Mouse (Mus musculus) spleen, embryonic (tissue): Measurements from ENCODE around the gene Rybp.

Source experiments
- CTCF ChIA-PET: fragments of 350-600 bp; sonication (Branson Sonifier 250); formaldehyde crosslinking; loops from one replicate; lab custom pipeline; 2022; lab: Charles Lee

The Rybp gene

GRCm38 (mm10) chr6:100287334-100288015 is at the start of gene Rybp:
TSS of gene Rybp (minus strand) at chr6:100287485.
- CTCF ChIA-PET = no interaction called here

DNA sequence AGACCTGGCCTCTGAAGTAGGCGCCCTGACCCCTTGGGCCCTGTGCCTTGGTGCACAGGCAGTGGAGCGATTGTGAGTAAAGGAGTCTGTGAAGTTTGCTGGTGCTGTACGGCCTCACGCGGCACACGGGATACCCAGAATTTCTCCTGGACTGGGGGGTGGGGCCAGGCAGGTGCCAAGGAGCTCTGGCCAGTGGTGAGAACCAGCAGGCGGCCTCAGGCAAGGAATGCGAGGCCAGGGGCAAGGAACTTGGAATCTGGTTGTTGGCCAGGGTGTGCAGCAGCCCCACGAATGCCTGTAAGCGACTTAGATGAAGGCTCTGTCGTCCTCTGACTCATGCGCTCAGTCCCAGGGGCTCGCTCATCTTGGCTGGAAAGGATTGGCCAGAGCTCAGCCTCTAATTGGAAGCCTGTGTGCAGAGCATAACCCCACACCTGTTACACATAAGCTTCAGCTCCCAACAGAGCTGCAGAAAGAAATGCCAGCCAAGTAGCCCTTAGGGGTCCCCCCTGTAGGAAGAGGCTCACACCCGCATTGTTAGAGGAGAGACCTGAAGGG is 49.4 kb upstream of the Rybp start:
- CTCF ChIA-PET = interaction anchor here (0.5 to 0.6 kb wide), 3 partner anchors 8 to 70 kb away, joined by 3 read pairs; no protein-coding TSS in a partner anchor

DNA sequence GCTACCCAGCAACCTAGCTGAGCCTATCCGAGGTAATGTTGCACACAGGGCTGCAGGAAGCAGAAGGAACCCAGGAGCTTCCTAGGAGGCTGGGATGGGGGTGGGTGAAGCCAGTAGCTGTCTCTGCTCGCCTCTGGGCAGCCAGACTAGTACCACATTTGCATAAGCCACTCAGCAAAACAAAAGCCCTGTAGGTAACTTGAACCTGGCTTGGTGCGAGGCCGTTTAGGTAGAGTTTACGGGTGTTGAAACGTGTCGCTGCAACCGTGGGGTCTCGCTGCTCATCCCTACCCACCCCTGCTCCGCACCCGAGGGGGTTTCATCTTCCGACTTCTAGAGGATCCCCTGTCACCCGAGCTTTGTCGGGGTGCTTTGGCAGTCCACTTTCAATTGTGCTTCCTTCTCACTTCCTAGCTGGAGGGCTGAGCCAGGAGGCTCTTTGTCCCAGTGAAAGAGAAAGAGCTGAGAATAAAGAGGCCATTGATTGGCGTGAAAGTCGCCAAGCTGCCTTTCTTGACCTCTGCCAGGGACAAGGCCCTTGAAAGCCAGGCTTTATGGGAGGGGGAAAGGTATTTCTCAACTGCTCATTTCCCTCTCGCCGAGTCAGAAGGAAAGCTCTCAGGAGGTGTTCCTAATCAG is 48.3 kb upstream of the Rybp start:
- CTCF ChIA-PET = interaction anchor here (0.7 kb wide), 1 partner anchor 168 kb away, joined by 3 read pairs; no protein-coding TSS in a partner anchor

GRCm38 (mm10) chr6:100333745-100334144 is 46.5 kb upstream of the Rybp start:
- CTCF ChIA-PET = no interaction called here

GRCm38 (mm10) chr6:100332479-100332878 is 45.2 kb upstream of the Rybp start:
- CTCF ChIA-PET = interaction anchor here (0.7 kb wide), 1 partner anchor 648 kb away, joined by 5 read pairs; no protein-coding TSS in a partner anchor

DNA sequence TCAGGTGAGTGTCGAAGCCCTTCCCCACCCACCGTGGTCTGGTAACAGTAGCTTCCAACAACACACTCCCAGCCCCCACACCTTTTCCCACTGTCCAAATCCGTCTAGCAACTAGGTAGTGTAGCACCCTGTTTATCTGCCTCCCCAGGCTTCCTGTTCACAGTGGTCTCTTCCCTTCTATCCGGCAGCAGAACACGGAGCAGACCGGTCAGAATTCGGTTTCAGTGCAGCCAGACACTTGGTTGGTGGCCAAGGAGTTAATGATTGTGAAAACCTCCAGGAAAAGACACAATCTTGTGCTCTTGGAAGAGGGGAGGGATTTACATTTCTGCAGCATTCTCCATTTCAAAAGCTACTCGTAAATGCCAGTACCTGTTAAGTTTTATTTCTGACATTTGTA is 44.3 kb upstream of the Rybp start:
- CTCF ChIA-PET = interaction anchor here (0.7 kb wide), 2 partner anchors 110 to 647 kb away, joined by 5 to 8 read pairs; no protein-coding TSS in a partner anchor

GRCm38 (mm10) chr6:100331055-100331454 is 43.8 kb upstream of the Rybp start:
- CTCF ChIA-PET = no interaction called here

DNA sequence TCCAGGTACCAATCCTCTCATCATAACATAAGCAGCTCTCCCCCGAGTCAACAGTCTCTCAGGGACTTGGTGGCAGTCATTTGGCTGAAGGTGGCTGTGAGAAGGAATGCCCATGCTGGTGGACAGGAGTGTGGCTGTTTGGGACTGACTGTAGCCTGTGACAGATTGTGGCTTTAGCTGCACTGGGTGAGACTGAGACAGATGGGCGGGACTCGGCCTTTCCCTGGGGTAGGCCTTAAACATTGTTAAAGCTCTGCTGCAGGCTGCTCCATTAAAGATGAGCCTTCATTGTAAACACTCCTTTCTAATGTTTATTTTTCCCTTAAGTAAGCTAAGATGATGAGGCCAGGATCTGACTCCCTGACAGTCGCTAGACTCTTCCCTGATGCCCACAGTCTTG is 42.3 kb upstream of the Rybp start:
- CTCF ChIA-PET = no interaction called here

DNA sequence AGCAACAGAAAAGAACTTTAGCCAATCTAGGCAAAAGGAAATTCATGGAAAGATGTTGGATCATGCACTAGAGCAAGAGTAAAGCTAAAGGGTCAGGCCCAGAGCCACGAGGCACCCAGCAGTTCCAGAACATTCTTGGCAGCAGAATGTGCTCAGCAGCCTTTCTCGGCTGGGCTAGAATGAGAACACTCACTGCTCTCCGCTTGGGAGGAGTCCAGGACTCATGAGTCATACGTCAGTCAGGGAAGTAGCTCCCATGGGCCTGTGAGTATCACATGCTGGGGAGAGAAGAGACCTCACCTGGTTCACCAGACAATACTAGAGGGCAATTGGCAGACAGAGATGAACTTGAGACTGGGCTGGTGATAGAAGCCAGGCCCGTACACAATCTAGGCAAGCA is 39.8 kb upstream of the Rybp start:
- CTCF ChIA-PET = no interaction called here

GRCm38 (mm10) chr6:100323756-100324430 is 36.6 kb upstream of the Rybp start:
- CTCF ChIA-PET = no interaction called here

- CTCF ChIA-PET = no interaction called here
Observed at GRCm38 (mm10) chr6:100322561-100322960, 35.3 kb upstream of the Rybp start.

DNA sequence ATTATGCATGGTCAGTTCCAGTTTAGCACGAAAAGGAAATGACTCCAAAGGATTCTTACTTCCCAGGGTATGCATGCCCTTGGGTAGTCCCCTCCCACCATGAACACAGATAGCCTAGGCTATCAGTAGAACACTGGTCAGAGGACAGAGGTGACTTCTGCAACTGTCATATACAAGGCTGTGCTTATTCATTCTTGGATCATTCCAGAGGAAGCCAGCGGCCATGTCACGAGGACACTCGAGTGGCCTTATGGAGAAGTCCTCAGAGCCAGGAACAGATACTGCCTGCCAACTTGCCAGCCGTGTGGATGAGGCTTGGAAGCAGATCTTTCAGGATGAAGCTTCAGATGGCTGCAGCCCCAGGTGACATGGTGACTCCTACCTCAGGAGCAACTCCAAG is 34.9 kb upstream of the Rybp start:
- CTCF ChIA-PET = no interaction called here

DNA sequence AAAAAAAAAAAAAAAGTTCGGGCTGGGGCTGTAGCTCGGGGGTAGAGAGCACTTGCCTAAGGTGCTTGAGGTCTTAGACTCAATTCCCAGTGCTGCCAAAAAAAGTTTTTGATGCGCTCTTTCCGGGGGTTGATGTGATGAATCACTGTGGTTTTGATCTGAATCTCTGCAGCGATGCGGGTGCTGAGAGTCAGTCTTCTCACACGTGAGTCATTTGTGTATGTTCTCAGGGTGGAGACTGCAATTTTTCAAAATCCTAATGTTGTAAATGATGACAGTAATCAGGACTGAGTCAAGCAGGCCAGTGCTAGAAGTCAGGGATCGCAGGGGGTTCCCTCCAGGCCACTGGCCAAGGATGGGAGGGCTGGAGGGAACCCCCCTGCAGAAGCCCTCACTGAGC is 26.9 kb upstream of the Rybp start:
- CTCF ChIA-PET = no interaction called here

DNA sequence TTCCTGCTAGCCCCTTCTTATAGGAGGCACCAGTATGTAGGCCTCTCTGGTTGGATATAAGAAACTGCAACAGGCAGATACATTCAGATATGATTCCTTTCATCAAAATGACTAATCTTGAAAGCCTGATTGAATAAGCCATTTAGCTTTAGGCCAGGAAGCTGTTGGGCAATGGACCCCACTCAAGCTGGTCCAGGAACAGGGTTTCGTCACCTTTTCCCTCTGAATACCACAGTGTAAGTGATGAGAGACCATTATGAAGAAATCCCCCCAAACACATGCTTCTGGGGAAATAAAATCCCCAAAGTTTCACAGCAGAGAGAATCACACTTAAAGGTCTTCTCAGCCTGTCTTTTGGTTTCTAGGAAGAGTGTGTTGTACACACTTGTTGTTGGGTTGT is 23.9 kb upstream of the Rybp start:
- CTCF ChIA-PET = interaction anchor here (0.6 kb wide), 1 partner anchor 16 kb away, joined by 3 read pairs; no protein-coding TSS in a partner anchor

DNA sequence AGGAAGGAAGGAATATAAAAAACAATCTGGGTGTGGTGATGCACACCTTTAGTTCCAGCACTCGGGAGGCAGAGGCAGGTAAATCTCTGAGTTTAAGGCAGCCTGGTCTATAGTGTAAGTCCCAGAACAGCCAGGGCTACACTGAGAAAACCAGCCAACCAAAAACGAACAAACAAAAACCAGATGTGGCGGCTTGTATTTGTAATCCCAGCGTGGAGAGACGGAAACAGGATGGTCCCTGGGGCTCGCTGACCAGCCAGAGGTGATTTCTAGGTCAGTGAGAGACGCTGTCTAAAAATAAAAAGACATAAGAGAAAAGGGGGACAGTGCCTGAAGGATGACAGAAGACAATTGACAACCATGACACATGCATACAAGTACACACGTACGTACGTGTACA is 17.5 kb upstream of the Rybp start:
- CTCF ChIA-PET = no interaction called here

- CTCF ChIA-PET = no interaction called here
Observed at GRCm38 (mm10) chr6:100301410-100302108, 14.3 kb upstream of the Rybp start.

DNA sequence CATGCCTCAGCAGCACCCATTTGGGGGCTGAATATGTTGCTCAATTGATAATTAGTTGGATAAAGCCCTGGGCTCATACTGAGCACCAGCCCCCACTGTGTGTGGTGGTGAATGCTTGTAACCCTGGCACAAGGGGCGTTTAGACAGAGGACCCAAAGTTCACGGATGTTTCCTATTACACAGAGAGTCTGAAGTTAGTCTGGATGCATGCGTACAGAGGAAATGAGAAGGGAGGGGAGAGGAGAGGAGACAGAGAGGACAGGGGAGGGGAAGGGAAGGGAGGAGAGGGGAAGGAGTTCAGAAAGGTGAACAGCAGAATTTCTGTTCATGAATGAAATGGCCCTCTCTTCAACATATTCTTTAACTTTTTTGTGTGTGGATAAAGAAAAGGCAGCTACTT is 13.5 kb upstream of the Rybp start:
- CTCF ChIA-PET = no interaction called here

- CTCF ChIA-PET = no interaction called here
Observed at GRCm38 (mm10) chr6:100298945-100299344, 11.7 kb upstream of the Rybp start.

GRCm38 (mm10) chr6:100297536-100297935 is 10.3 kb upstream of the Rybp start:
- CTCF ChIA-PET = interaction anchor here (0.6 to 0.7 kb wide), 2 partner anchors 9 to 213 kb away, joined by 5 to 7 read pairs; no protein-coding TSS in a partner anchor

DNA sequence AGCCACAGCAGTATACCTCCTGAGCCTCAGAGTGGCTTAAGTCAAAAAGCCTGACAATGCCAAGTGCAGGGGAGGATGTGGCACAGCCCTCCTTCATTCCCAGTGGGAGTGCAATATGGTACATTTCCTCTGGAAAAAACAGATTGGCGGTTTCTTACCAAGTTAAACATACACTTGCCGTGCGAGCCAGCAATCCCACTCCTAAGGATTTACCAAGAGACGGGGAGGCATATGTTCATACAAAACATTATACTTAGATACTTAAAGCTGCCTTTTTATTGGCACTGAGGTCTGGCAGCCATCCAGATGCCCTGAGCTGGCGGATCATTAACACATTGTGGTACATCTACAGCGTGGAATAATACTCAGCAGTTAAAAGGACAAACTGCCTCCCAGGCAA is 5.1 kb upstream of the Rybp start:
- CTCF ChIA-PET = no interaction called here

DNA sequence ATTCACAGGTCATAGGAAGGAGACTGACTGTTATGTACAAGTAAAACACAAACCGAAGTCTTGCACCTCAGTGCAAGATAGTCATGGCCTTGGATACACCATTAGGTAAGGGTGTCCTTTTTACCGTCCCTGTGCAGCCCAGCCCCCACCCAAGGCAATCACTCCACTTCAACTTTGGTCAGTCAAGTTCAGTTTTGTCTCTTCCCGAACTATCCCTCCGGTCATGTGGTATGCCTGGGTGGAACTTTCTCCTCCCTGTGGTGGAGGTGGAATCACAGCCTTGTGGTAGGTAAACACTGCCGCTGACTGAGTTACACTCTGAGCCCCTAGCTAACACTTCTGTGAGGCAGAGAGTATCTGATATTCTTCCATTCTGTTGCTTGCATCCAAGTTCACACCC is 1.8 kb upstream of the Rybp start:
- CTCF ChIA-PET = interaction anchor here (0.6 kb wide), 1 partner anchor 9 kb away, joined by 5 read pairs; no protein-coding TSS in a partner anchor

DNA sequence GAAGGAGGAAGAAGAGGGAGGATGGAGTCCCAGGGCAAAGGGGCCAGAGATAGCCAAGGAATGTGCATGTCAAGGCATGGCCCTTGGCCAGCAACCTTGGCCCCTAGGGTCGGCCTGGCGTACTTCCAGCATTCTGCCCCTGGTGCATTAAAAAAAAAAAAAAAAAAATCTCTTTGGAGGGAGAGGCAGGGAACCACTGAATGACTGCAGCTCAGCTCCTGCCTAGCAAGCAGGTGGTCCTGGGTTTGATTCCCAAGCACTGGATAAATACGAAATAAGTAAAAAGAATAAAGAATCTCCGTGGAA is 1.4 kb upstream of the Rybp start:
- CTCF ChIA-PET = interaction anchor here (0.6 kb wide), 1 partner anchor 9 kb away, joined by 5 read pairs; no protein-coding TSS in a partner anchor
